Mouse (Mus musculus): ENCODE measurements around the gene Gltp. TPM values are rescaled to one million over a fixed set of nuclear protein-coding genes. Genes with fewer than 3 reads are reported as not detected.

The Gltp gene
- polyA plus RNA-seq, 1 experiment, result 53.8 TPM

- no peaks in the 10 kb centered on the region for H3K79me2 ChIP-seq (ENCODE audit: control insufficient read depth, insufficient read depth)
- no peak for TF ChIP-seq FOSL1 (IDR thresholded peaks at IDR 0.05; ENCODE audit: insufficient read depth, low read length, poor library complexity, severe bottlenecking)
- TF ChIP-seq CEBPB (IDR thresholded peaks at IDR 0.05; ENCODE audit: low read depth), result no peak
- no peak for TF ChIP-seq USF1 (IDR thresholded peaks at IDR 0.05; ENCODE audit: low read depth)
- no peak for TF ChIP-seq MYOD1 (IDR thresholded peaks at IDR 0.05; ENCODE audit: control insufficient read depth, insufficient read length, low read depth)
- peak; percentile 34 for TF ChIP-seq CTCF (IDR thresholded peaks at IDR 0.05; ENCODE audit: control insufficient read depth, insufficient read depth, insufficient read length)
- no peak for TF ChIP-seq MYOG (IDR thresholded peaks at IDR 0.05; ENCODE audit: control insufficient read depth, extremely low read depth, insufficient read length)
- TF ChIP-seq MAX (IDR thresholded peaks at IDR 0.05), result no peak
- no peak overlapping the region for H3ac ChIP-seq (ENCODE audit: control insufficient read depth, insufficient read length, low read depth)
- no peaks in the 10 kb centered on the region for H3K27me3 ChIP-seq (ENCODE audit: control insufficient read depth, insufficient read depth, insufficient read length)
- peaks cover 34% of the 10 kb centered on the region for H3K36me3 ChIP-seq (ENCODE audit: control insufficient read depth, insufficient read depth)
- H3K4me3 ChIP-seq (ENCODE audit: insufficient read depth, poor library complexity, severe bottlenecking), result no peak overlapping the region
- no peaks in the 10 kb centered on the region for H3K79me3 ChIP-seq (ENCODE audit: low read depth)
Measured at GRCm38 (mm10) chr5:114731498-114731897, 40.7 kb upstream of the Gltp start.

- TF ChIP-seq MYOD1 (IDR thresholded peaks at IDR 0.05; ENCODE audit: control insufficient read depth, insufficient read length, low read depth) (peak; percentile 24), MAX (IDR thresholded peaks at IDR 0.05) (no peak)
- no peaks in the 10 kb centered on the region for H3K79me3 ChIP-seq (ENCODE audit: low read depth)
- H3K27me3 ChIP-seq (ENCODE audit: control insufficient read depth, insufficient read depth, insufficient read length), result no peaks in the 10 kb centered on the region
- peaks cover 26% of the 10 kb centered on the region for H3K36me3 ChIP-seq (ENCODE audit: control insufficient read depth, insufficient read depth)
- H3K79me2 ChIP-seq (ENCODE audit: control insufficient read depth, insufficient read depth), result no peaks in the 10 kb centered on the region
- H3ac ChIP-seq (ENCODE audit: control insufficient read depth, insufficient read length, low read depth), result no peak overlapping the region
- no peak overlapping the region for H3K4me3 ChIP-seq (ENCODE audit: insufficient read depth, poor library complexity, severe bottlenecking)
Measured at GRCm38 (mm10) chr5:114730129-114730528, 39.3 kb upstream of the Gltp start.

- Histone ChIP-seq H3K79me2 (ENCODE audit: control insufficient read depth, insufficient read depth) (no peaks in the 10 kb centered on the region), H3K4me3 (ENCODE audit: insufficient read depth, poor library complexity, severe bottlenecking) (no peak overlapping the region), H3ac (ENCODE audit: control insufficient read depth, insufficient read length, low read depth) (no peak overlapping the region), H3K36me3 (ENCODE audit: control insufficient read depth, insufficient read depth) (peaks cover 23% of the 10 kb centered on the region), H3K79me3 (ENCODE audit: low read depth) (no peaks in the 10 kb centered on the region), H3K27me3 (ENCODE audit: control insufficient read depth, insufficient read depth, insufficient read length) (no peaks in the 10 kb centered on the region)
- TF ChIP-seq CTCF (IDR thresholded peaks at IDR 0.05; ENCODE audit: control insufficient read depth, insufficient read depth, insufficient read length) (no peak), CEBPB (IDR thresholded peaks at IDR 0.05; ENCODE audit: low read depth) (no peak), FOSL1 (IDR thresholded peaks at IDR 0.05; ENCODE audit: insufficient read depth, low read length, poor library complexity, severe bottlenecking) (no peak), MYOD1 (IDR thresholded peaks at IDR 0.05; ENCODE audit: control insufficient read depth, insufficient read length, low read depth) (no peak), MAX (IDR thresholded peaks at IDR 0.05) (no peak), USF1 (IDR thresholded peaks at IDR 0.05; ENCODE audit: low read depth) (no peak), MYOG (IDR thresholded peaks at IDR 0.05; ENCODE audit: control insufficient read depth, extremely low read depth, insufficient read length) (no peak)
Measured at GRCm38 (mm10) chr5:114728160-114728559, 37.4 kb upstream of the Gltp start.

- Histone ChIP-seq H3K79me3 (ENCODE audit: low read depth) (no peaks in the 10 kb centered on the region), H3K27me3 (ENCODE audit: control insufficient read depth, insufficient read depth, insufficient read length) (no peaks in the 10 kb centered on the region), H3K36me3 (ENCODE audit: control insufficient read depth, insufficient read depth) (peaks cover 25% of the 10 kb centered on the region), H3ac (ENCODE audit: control insufficient read depth, insufficient read length, low read depth) (no peak overlapping the region), H3K4me3 (ENCODE audit: insufficient read depth, poor library complexity, severe bottlenecking) (no peak overlapping the region), H3K79me2 (ENCODE audit: control insufficient read depth, insufficient read depth) (no peaks in the 10 kb centered on the region)
- no peak for TF ChIP-seq CEBPB (IDR thresholded peaks at IDR 0.05; ENCODE audit: low read depth)
- no peak for TF ChIP-seq MAX (IDR thresholded peaks at IDR 0.05)
- no peak for TF ChIP-seq USF1 (IDR thresholded peaks at IDR 0.05; ENCODE audit: low read depth)
- no peak for TF ChIP-seq MYOD1 (IDR thresholded peaks at IDR 0.05; ENCODE audit: control insufficient read depth, insufficient read length, low read depth)
- no peak for TF ChIP-seq CTCF (IDR thresholded peaks at IDR 0.05; ENCODE audit: control insufficient read depth, insufficient read depth, insufficient read length)
- TF ChIP-seq FOSL1 (IDR thresholded peaks at IDR 0.05; ENCODE audit: insufficient read depth, low read length, poor library complexity, severe bottlenecking), result no peak
Measured at GRCm38 (mm10) chr5:114722846-114723245, 32.1 kb upstream of the Gltp start.

GRCm38 (mm10) chr5:114721969-114722368 lies 31.2 kb upstream of the Gltp start:
- TF ChIP-seq MYOD1 (IDR thresholded peaks at IDR 0.05; ENCODE audit: control insufficient read depth, insufficient read length, low read depth) (no peak), MAX (IDR thresholded peaks at IDR 0.05) (no peak), CTCF (IDR thresholded peaks at IDR 0.05; ENCODE audit: control insufficient read depth, insufficient read depth, insufficient read length) (no peak), USF1 (IDR thresholded peaks at IDR 0.05; ENCODE audit: low read depth) (no peak), MYOG (IDR thresholded peaks at IDR 0.05; ENCODE audit: control insufficient read depth, extremely low read depth, insufficient read length) (no peak), CEBPB (IDR thresholded peaks at IDR 0.05; ENCODE audit: low read depth) (no peak), FOSL1 (IDR thresholded peaks at IDR 0.05; ENCODE audit: insufficient read depth, low read length, poor library complexity, severe bottlenecking) (no peak)
- H3K4me3 ChIP-seq (ENCODE audit: insufficient read depth, poor library complexity, severe bottlenecking), result no peak overlapping the region
- H3K36me3 ChIP-seq (ENCODE audit: control insufficient read depth, insufficient read depth), result peaks cover 31% of the 10 kb centered on the region
- no peaks in the 10 kb centered on the region for H3K79me2 ChIP-seq (ENCODE audit: control insufficient read depth, insufficient read depth)
- H3K79me3 ChIP-seq (ENCODE audit: low read depth), result no peaks in the 10 kb centered on the region
- no peak overlapping the region for H3ac ChIP-seq (ENCODE audit: control insufficient read depth, insufficient read length, low read depth)
- no peaks in the 10 kb centered on the region for H3K27me3 ChIP-seq (ENCODE audit: control insufficient read depth, insufficient read depth, insufficient read length)

GRCm38 (mm10) chr5:114720784-114721183 lies 30.0 kb upstream of the Gltp start:
- Histone ChIP-seq H3K4me3 (ENCODE audit: insufficient read depth, poor library complexity, severe bottlenecking) (no peak overlapping the region), H3K79me2 (ENCODE audit: control insufficient read depth, insufficient read depth) (no peaks in the 10 kb centered on the region), H3K36me3 (ENCODE audit: control insufficient read depth, insufficient read depth) (peaks cover 31% of the 10 kb centered on the region), H3K79me3 (ENCODE audit: low read depth) (no peaks in the 10 kb centered on the region), H3ac (ENCODE audit: control insufficient read depth, insufficient read length, low read depth) (no peak overlapping the region), H3K27me3 (ENCODE audit: control insufficient read depth, insufficient read depth, insufficient read length) (no peaks in the 10 kb centered on the region)
- TF ChIP-seq MYOG (IDR thresholded peaks at IDR 0.05; ENCODE audit: control insufficient read depth, extremely low read depth, insufficient read length), result no peak
- no peak for TF ChIP-seq FOSL1 (IDR thresholded peaks at IDR 0.05; ENCODE audit: insufficient read depth, low read length, poor library complexity, severe bottlenecking)
- no peak for TF ChIP-seq CEBPB (IDR thresholded peaks at IDR 0.05; ENCODE audit: low read depth)
- no peak for TF ChIP-seq CTCF (IDR thresholded peaks at IDR 0.05; ENCODE audit: control insufficient read depth, insufficient read depth, insufficient read length)
- no peak for TF ChIP-seq USF1 (IDR thresholded peaks at IDR 0.05; ENCODE audit: low read depth)
- TF ChIP-seq MYOD1 (IDR thresholded peaks at IDR 0.05; ENCODE audit: control insufficient read depth, insufficient read length, low read depth), result no peak
- TF ChIP-seq MAX (IDR thresholded peaks at IDR 0.05), result no peak
